ENCODE assay signal across 20 mouse cellular contexts in the genomic region with DNA sequence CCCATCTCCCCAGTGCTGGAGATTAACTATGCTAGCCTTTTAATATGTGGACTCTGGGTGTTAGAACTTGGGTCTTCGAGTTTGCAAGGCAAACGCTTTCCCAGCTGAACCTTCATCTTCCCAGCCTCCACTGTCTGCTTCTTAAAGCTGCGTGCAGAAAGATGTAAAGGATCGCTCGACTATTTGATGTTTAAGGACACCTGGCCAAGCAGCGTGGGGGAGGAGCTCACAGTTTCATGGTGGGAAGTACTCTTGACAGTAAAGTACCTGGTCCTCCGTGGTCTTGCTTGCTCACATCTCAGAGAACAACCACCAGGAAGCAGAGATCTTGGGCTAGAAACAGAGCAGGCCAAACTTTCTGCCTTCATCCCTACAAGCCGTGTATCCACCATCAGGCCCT.
DNase-seq lines count a peak whose midpoint lies in the region; TF ChIP-seq lines count a peak whose summit lies in the region.
"Had no signal": no experiment of that assay in that cellular context is flagged by ENCODE, and none has a peak within 500 bp of the region (broad histone marks: within the 10 kb centered on the region; RNA-seq: fewer than 3 reads in every experiment).

No protein-coding gene starts in this region.

- peaks cover 29% of the 10 kb centered on the region for H3K4me1 ChIP-seq in thymus, adult 2 months (replicated peaks; ENCODE audit: control insufficient read depth, insufficient read depth, low read length)

- H3K27ac ChIP-seq in thymus, adult 2 months (ENCODE audit: control insufficient read depth, insufficient read depth, low read length), result no peak overlapping the region

- H3K27me3 ChIP-seq in thymus, adult 2 months (ENCODE audit: control insufficient read depth, insufficient read depth, low read length), result no peaks in the 10 kb centered on the region
- H3K27me3 ChIP-seq: CH12.LX, Patski had no signal

- no peak for TF ChIP-seq POLR2A in thymus, adult 2 months (IDR thresholded peaks at IDR 0.05; ENCODE audit: control insufficient read depth, extremely low read depth, insufficient read depth, low read length, poor library complexity)

- TF ChIP-seq CTCF in thymus, adult 2 months (IDR thresholded peaks at IDR 0.05; ENCODE audit: borderline replicate concordance, control insufficient read depth, extremely low read depth, insufficient read depth, low read length, poor library complexity), result no peak

- H3K36me3 ChIP-seq in thymus, adult 2 months (ENCODE audit: control insufficient read depth, insufficient read depth, low read length), result no peaks in the 10 kb centered on the region
- H3K36me3 ChIP-seq: G1E had no signal

- H3K4me3 ChIP-seq in thymus, adult 2 months (ENCODE audit: control insufficient read depth, insufficient read depth, low read length), result no peak overlapping the region

- peak; percentile 50 for DNase-seq in thymus, postnatal 0 days (ENCODE audit: low spot score)
- DNase-seq in thymus, adult 2 months, result no peak
- DNase-seq in thymus, postnatal 14 days, result peak; percentile 52
- DNase-seq in thymus, postnatal 10 days (ENCODE audit: low spot score in 2 of 2), result no peak
- peak; percentile 33 for DNase-seq in thymus, postnatal 25 days
- no peak for DNase-seq in thymus, adult 18-20 months
- peak; percentile 48 for DNase-seq in thymus, postnatal 4 days
- DNase-seq in kidney, postnatal 10 days, result no peak
- DNase-seq: adrenal gland, adult 2 months; adrenal gland, adult 8-10 months; adrenal gland, postnatal 10 days; adrenal gland, postnatal 14 days; adrenal gland, postnatal 25 days; adrenal gland, postnatal 36 days; B cell, adult 2 months; cerebellum, adult 11 months; cerebellum, adult 11-12 months had no signal

- WGBS in thymus, adult 2 months, result 35% methylated on average over 8 of the region's 8 CpGs

Comparison
In these comparisons a context has a peak if more than half of its experiments do, and no peak if none do; other contexts are left out.
1. DNase-seq: peak in thymus, postnatal 0 days (single experiment), thymus, postnatal 14 days (single experiment), thymus, postnatal 25 days (single experiment) and thymus, postnatal 4 days (single experiment); none in thymus, adult 2 months (single experiment), thymus, postnatal 10 days (0 of 2), thymus, adult 18-20 months (0 of 2) and kidney, postnatal 10 days (single experiment).